Comparison of ENCODE assay signal across 40 mouse cellular contexts in genomic region chr14:46421823-46422222, GRCm38 (mm10). TPM values are rescaled to one million over a fixed set of nuclear protein-coding genes. Genes with fewer than 3 reads are reported as not detected.
"Had no signal": no experiment of that assay in that cellular context is flagged by ENCODE, and none has a peak within 500 bp of the region (broad histone marks: within the 10 kb centered on the region; RNA-seq: fewer than 3 reads in every experiment).

No protein-coding gene starts in this region.

- H3K27ac ChIP-seq: gastrocnemius, adult 2 months; heart, embryonic 10.5 days; hindbrain, embryonic 10.5 days; hindbrain, embryonic 12.5 days; hindbrain, embryonic 14.5 days; intestine, embryonic 15.5 days; layer of hippocampus, adult 2 months; left cerebral cortex, adult 2 months; limb, embryonic 10.5 days; limb, embryonic 12.5 days; liver, embryonic 13.5 days; liver, embryonic 15.5 days had no signal

- H3K36me3 ChIP-seq: heart, embryonic 10.5 days; heart, embryonic 12.5 days; hindbrain, embryonic 10.5 days; hindbrain, embryonic 12.5 days; intestine, embryonic 15.5 days; limb, embryonic 10.5 days; limb, embryonic 12.5 days; liver, embryonic 13.5 days; liver, embryonic 15.5 days had no signal

- ATAC-seq: hindbrain, embryonic 16.5 days; inflammation-experienced regulatory T-cells, adult 6 months; intestine, embryonic 15.5 days; intestine, postnatal 0 days had no signal

- DNase-seq: gastrocnemius, adult 2 months; gastrocnemius, postnatal 10 days; gastrocnemius, postnatal 25 days; heart, adult 18-20 months; heart, postnatal 10 days; heart, postnatal 4 days; kidney, adult 18-20 months; kidney, adult 8-10 months; kidney, postnatal 10 days; kidney, postnatal 25 days; kidney, postnatal 4 days; liver; liver, embryonic 13.5 days had no signal

- H3K4me3 ChIP-seq: gastrocnemius, adult 2 months; heart, embryonic 10.5 days; heart, embryonic 12.5 days; hindbrain, embryonic 10.5 days; hindbrain, embryonic 12.5 days; intestine, embryonic 15.5 days; layer of hippocampus, adult 2 months; left cerebral cortex, adult 2 months; limb, embryonic 10.5 days; limb, embryonic 12.5 days; liver, embryonic 13.5 days; liver, embryonic 15.5 days had no signal

- H3K4me1 ChIP-seq: hindbrain, embryonic 12.5 days; intestine, embryonic 15.5 days; liver, embryonic 13.5 days; liver, embryonic 15.5 days had no signal

- H3K9ac ChIP-seq: heart, embryonic 12.5 days; hindbrain, embryonic 12.5 days; hindbrain, embryonic 14.5 days; intestine, embryonic 15.5 days; limb, embryonic 12.5 days; liver, embryonic 13.5 days; liver, embryonic 15.5 days had no signal

- H3K9me3 ChIP-seq: heart, embryonic 10.5 days; heart, embryonic 12.5 days; hindbrain, embryonic 10.5 days; hindbrain, embryonic 12.5 days; intestine, embryonic 15.5 days; limb, embryonic 10.5 days; limb, embryonic 12.5 days; liver, embryonic 13.5 days; liver, embryonic 15.5 days had no signal

- H3K4me2 ChIP-seq: heart, embryonic 12.5 days; hindbrain, embryonic 12.5 days; hindbrain, embryonic 14.5 days; intestine, embryonic 15.5 days; limb, embryonic 12.5 days; liver, embryonic 11.5 days; liver, embryonic 13.5 days; liver, embryonic 15.5 days had no signal

- H3K27me3 ChIP-seq: heart, embryonic 12.5 days; hindbrain, embryonic 12.5 days; intestine, embryonic 15.5 days; limb, embryonic 12.5 days; liver, embryonic 13.5 days had no signal

RNA-seq across cellular contexts. Expression of gene Bmp4, which starts 31.4 kb away (rescaled TPM):
- total RNA-seq: granulocyte monocyte progenitor cell, adult 5-6 weeks had no signal
- polyA plus RNA-seq: inflammation-experienced regulatory T-cells, adult 6 months had no signal

RNA-seq across cellular contexts. Expression of gene Gm15217, which starts 42.6 kb away (rescaled TPM):
- total RNA-seq: gastrocnemius, adult 2 months; gastrocnemius, postnatal 10 days; gastrocnemius, postnatal 25 days; gastrocnemius, postnatal 4 days; granulocyte monocyte progenitor cell, adult 5-6 weeks; heart, adult 18-20 months; heart, adult 8-10 months; heart, postnatal 10 days; heart, postnatal 25 days; heart, postnatal 4 days; layer of hippocampus, adult 2 months; layer of hippocampus, postnatal 10 days; layer of hippocampus, postnatal 25 days; left cerebral cortex, adult 2 months; left cerebral cortex, postnatal 14 days; left cerebral cortex, postnatal 36 days had no signal
- polyA plus RNA-seq: heart, embryonic 14.5 days; heart, embryonic 16.5 days; hindbrain, embryonic 10.5 days; hindbrain, embryonic 12.5 days; hindbrain, embryonic 14.5 days; hindbrain, embryonic 16.5 days; inflammation-experienced regulatory T-cells, adult 6 months; intestine, postnatal 0 days; kidney, embryonic 14.5 days; limb, embryonic 12.5 days; limb, embryonic 14.5 days; liver, embryonic 11.5 days; liver, embryonic 13.5 days; liver, embryonic 15.5 days had no signal
